Mouse (Mus musculus) testis, adult 2 months (tissue): ENCODE data around the gene Hpn. TPM values are rescaled to one million over a fixed set of nuclear protein-coding genes. Genes with fewer than 3 reads are reported as not detected.
A peak's percentile ranks its signal among the peaks of the same experiment; 100 is the strongest.

Experiments
- H3K27ac ChIP-seq: fragments of 200-500 bp; 2 replicates; pipeline ENCODE4 v1.5.1; 2012; ENCODE audit warnings: low read depth, low read length; ENCODE audit not compliant: control insufficient read depth, insufficient read depth
- H3K27me3 ChIP-seq: fragments of 200-500 bp; 2 replicates; pipeline ENCODE4 v1.6.1; 2012; ENCODE audit warnings: mild to moderate bottlenecking, low read length, moderate library complexity; ENCODE audit not compliant: control insufficient read depth, insufficient read depth
- H3K36me3 ChIP-seq: fragments of 200-500 bp; 2 replicates; pipeline ENCODE4 v1.6.1; 2012; ENCODE audit warnings: mild to moderate bottlenecking, low read length; ENCODE audit not compliant: control insufficient read depth, insufficient read depth
- H3K4me1 ChIP-seq: fragments of 200-500 bp; 2 replicates; pipeline ENCODE4 v1.6.1; 2012; ENCODE audit warnings: low read length; ENCODE audit not compliant: control insufficient read depth, insufficient read depth
- H3K4me3 ChIP-seq: fragments of 200-500 bp; 2 replicates; pipeline ENCODE4 v1.5.1; 2012; ENCODE audit warnings: low read depth, mild to moderate bottlenecking, low read length, moderate library complexity, mixed read lengths; ENCODE audit not compliant: control insufficient read depth
- CTCF ChIP-seq: fragments of 200-500 bp; IDR thresholded peaks from 2 replicates; pipeline ENCODE4 v1.5.1; 2012; ENCODE audit warnings: low read depth, mild to moderate bottlenecking, inconsistent platforms, low read length, moderate library complexity; ENCODE audit not compliant: control insufficient read depth, insufficient read depth, insufficient replicate concordance
- POLR2A ChIP-seq: fragments of 200-500 bp; IDR thresholded peaks from 2 replicates; pipeline ENCODE4 v1.6.1; 2012; ENCODE audit warnings: low read depth, mild to moderate bottlenecking, inconsistent platforms, low read length, moderate library complexity; ENCODE audit not compliant: control insufficient read depth
- polyA plus RNA-seq: library from polyadenylated mRNA; depleted of rRNA; stranded (reverse); fragments of >200 nt; gene quantifications from 2 replicates; pipeline ENCODE4 v1.2.3, GENCODE M21; 2012

Gene Hpn
- polyA plus RNA-seq, 1 experiment, result 0.73 TPM

DNA sequence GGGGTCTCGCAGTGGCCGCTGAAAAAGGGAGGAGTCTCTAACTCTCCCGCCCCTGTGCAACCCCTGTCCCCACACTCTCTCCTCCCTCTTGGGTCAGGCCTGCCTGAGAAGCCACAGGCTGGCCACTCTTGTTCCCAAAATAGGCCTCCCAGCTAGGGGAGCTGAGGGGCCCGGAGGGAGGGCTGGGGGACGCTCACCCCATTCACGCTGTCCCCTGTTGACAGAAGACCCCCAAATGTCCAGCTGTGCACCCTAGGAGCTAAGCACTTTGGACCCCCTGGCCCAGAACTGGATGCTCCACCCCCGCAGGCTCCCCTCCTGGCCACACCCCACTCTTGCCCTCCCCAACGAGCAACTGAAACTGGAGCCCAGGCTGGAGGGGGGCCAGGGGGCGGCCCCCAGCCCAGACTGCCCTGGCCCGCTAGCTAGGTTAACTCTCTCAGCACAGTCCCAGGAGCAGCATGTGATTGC, 59.7 kb downstream of the Hpn start:
- H3K4me3 ChIP-seq, result peak overlapping the region; percentile 46
- no peak for TF ChIP-seq POLR2A
- no peak for TF ChIP-seq CTCF
- no peaks in the 10 kb centered on the region; the same call in 1 of the 2 replicates for H3K27me3 ChIP-seq
- H3K27ac ChIP-seq, result peak overlapping the region; percentile 86
- peaks cover 14% of the 10 kb centered on the region for H3K4me1 ChIP-seq
- H3K36me3 ChIP-seq, result no peaks in the 10 kb centered on the region

DNA sequence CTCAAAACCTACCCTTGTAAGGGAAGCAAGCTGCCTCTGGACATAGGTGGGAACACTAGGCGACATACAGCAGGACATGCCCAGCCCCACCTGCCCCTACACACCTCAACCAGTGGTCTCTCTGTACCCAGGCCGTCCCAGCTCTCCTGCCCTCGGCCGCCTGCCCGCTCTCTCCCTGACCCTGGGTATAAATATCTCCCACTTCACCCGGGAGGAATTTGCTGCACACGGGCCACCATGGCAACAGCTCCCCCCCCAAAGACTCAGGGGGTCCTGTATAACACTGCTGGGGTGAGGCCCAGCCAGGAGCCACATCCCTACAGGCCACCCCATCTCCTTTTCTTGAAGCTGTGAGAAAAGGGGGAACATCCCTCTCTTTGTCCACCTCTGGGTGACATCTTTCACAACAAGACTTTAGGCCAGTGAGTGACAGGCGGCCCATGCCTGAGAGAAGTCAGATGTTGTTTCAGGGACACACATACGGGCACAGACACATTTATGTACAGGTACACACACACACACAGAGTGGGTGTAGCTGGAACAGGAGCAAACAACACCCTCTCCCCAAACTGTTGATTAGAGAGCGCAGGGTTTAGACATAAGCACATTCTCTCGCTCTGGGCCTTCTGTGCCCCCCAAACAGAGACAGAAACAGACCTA, 60.3 kb downstream of the Hpn start:
- peaks cover 14% of the 10 kb centered on the region for H3K4me1 ChIP-seq

DNA sequence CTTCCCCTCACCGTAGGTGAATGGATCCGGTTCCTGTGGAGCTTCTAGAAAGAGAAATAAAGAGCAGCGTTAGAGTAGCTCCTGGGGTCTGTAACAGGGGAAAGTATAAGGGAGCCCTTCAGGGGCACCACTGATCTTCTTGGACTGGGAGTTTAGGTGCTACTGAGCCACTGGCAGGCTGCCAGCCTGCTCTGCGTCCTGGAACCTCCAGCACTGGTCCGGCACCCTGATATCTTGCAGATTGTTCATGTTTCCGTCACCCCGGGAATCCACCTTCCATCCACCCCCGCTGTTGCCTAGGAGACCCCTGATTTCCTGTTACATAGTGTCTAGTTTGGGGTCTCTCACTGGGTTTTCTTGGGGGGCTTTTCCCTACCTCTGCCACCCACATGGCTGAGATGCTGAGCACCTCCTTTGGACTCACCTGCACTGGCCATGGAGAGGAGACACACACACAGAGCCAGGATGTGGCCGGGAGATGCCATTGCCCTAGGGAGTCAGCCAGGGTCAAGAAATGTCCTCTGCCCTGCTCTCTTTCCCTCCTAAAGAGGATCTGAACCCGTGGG, 61.1 kb downstream of the Hpn start:
- Histone ChIP-seq H3K27me3 (no peaks in the 10 kb centered on the region; the same call in 1 of the 2 replicates), H3K4me1 (peaks cover 11% of the 10 kb centered on the region), H3K27ac (peak overlapping the region; percentile 18), H3K4me3 (peak overlapping the region; percentile 46), H3K36me3 (no peaks in the 10 kb centered on the region)
- TF ChIP-seq CTCF (no peak), POLR2A (no peak)

More for the DNA sequence above, 60.3 kb downstream of the Hpn start:
- Histone ChIP-seq H3K36me3 (no peaks in the 10 kb centered on the region), H3K27me3 (no peaks in the 10 kb centered on the region; the same call in 1 of the 2 replicates), H3K4me3 (peak overlapping the region; percentile 46), H3K27ac (peak overlapping the region; percentile 86)
- TF ChIP-seq CTCF, result no peak
- TF ChIP-seq POLR2A, result no peak

DNA sequence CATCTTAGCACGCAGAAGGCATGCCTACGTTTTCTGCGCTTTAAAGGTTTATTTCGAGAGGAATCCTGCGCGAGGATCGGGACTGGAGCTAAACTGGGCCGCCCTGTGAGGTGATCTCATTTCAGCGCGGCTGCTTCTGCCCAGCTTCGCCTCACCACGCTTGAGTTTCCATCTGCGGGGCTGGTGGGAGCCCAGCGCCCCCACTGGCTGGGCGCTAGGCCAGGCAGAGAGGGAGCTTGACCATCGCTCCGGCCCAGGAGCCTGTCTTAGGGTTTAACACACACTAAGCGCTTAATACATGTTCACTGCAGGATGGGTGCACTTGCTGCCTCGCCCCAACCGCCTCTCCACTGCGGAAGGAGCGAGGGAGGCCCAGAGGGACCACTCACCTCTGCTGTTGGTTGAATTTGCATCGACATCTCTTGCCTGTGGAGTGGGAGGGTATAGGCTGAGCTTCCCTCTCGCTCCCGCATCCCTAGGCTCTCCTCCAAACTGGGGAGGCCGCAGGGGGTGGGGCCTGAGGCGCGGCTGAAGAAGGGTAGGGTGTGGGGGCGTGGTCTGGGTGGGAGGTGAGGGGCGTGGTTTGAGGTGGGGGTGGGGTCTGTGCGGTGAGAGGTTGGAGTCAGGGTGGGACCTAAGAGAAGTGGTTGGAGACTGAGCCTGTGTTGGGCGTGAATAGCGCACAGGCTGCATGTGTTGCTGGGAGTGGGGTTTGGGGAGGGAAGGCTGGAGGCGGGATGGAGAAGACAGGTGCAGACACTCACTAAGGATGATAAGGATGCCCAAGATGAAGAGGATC, 62.3 kb downstream of the Hpn start:
- TF ChIP-seq POLR2A, result no peak
- TF ChIP-seq CTCF, result no peak
- H3K36me3 ChIP-seq, result no peaks in the 10 kb centered on the region
- no peak overlapping the region for H3K27ac ChIP-seq
- peak overlapping the region; percentile 25 for H3K4me3 ChIP-seq
- H3K27me3 ChIP-seq, result no peaks in the 10 kb centered on the region; the same call in 1 of the 2 replicates
- peaks cover 9% of the 10 kb centered on the region for H3K4me1 ChIP-seq

DNA sequence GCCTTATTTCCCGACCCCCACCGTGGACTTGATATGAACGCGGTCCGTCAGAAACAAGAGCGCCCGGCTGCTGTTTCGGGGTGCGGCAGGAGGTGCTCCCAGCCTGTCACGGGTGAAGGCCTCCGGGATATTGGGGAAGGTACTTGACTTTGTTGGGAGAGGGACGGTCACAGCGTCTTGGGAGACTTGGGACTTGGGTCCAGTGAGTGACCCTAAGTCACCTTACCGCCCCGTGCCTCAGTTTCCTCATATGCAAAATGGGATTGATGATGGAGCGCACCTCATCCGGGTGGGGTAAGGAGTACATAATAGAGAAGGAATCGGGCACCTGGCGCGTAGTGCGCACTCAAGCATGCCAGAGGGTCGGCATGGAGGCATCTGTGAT, 62.8 kb downstream of the Hpn start:
- H3K4me1 ChIP-seq, result peaks cover 9% of the 10 kb centered on the region
- H3K27me3 ChIP-seq, result no peaks in the 10 kb centered on the region; the same call in 1 of the 2 replicates
- no peaks in the 10 kb centered on the region for H3K36me3 ChIP-seq
- TF ChIP-seq CTCF (no peak), POLR2A (no peak)
- H3K27ac ChIP-seq, result no peak overlapping the region
- H3K4me3 ChIP-seq, result no peak overlapping the region; the same call in 1 of the 2 replicates

DNA sequence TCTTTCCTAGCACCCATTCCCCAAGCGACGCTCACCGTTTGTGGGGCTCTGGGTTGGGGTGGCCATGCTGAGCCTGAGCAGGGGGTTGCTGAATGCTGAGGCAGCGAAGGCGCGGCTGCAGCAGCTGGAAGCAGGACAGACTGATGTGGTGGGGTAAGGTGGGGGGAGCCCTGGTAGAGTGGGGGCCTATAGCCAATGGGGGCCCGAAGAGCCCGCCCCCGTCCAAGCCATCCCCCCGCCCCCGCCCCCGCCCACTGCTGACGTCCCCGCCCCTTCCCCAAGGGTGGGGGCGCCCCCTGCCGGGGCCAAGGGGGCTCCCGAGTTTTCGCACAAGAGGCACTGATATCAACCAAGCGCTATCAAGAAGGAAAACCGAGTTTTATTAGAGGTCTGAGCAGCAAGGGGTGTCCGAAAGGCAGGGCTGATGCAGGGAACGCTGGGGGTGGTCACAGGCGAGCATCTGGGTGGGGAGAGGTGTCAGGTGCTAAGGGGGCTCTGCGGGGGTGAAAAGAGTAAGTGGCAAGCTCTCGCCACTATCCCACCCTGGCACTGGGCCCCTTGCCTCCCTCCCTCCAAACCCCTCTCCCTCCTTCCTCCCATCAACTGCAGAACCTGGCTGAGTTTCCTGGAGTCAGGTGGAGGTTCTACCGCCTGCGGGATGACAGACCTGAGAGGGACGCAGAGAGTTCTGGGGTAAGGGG, 63.6 kb downstream of the Hpn start, which contains the start of gene Fxyd7:
Gene Fxyd7, minus strand, starts transcription at position 147 of the 701 bp plus-strand sequence.
- H3K36me3 ChIP-seq, result no peaks in the 10 kb centered on the region
- TF ChIP-seq POLR2A (no peak), CTCF (no peak)
- H3K27ac ChIP-seq, result no peak within 1 kb of the TSS
- H3K4me3 ChIP-seq, result no peak within 1 kb of the TSS
- no peaks in the 10 kb centered on the region; the same call in 1 of the 2 replicates for H3K27me3 ChIP-seq
- H3K4me1 ChIP-seq, result peaks cover 9% of the 10 kb centered on the region

DNA sequence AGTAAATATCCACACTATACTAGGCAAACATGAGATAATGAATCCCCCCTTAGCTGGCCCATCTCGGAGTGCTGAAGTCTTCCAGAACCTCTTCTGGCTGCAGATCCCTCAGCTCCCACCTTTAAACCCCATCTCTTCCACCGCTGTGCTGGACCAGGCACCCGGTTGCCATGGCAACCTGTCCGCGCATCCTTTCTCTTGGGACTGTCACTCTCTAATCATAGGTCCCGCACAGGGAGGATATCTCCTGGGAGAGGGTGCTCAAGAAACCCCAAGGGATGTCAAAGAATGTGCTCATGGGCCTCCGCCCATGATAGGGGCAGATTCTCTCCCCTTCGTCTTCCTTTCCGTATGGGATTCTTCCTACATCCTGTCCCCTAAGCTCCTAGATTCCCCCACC, 64.2 kb downstream of the Hpn start:
- no peaks in the 10 kb centered on the region; the same call in 1 of the 2 replicates for H3K27me3 ChIP-seq
- TF ChIP-seq POLR2A, result no peak
- peaks cover 9% of the 10 kb centered on the region for H3K4me1 ChIP-seq
- H3K27ac ChIP-seq, result no peak overlapping the region
- no peak overlapping the region for H3K4me3 ChIP-seq
- no peaks in the 10 kb centered on the region for H3K36me3 ChIP-seq
